Mouse (Mus musculus): Measurements from ENCODE around the gene Papln. TPM values are rescaled to one million over a fixed set of nuclear protein-coding genes. Genes with fewer than 3 reads are reported as not detected.

Gene Papln
- polyA plus RNA-seq (2015; fragmentation: Nextera tagmentation; extraction: Ambion mirVana), result 4.3 and 4.9 TPM in 2 replicates

DNA sequence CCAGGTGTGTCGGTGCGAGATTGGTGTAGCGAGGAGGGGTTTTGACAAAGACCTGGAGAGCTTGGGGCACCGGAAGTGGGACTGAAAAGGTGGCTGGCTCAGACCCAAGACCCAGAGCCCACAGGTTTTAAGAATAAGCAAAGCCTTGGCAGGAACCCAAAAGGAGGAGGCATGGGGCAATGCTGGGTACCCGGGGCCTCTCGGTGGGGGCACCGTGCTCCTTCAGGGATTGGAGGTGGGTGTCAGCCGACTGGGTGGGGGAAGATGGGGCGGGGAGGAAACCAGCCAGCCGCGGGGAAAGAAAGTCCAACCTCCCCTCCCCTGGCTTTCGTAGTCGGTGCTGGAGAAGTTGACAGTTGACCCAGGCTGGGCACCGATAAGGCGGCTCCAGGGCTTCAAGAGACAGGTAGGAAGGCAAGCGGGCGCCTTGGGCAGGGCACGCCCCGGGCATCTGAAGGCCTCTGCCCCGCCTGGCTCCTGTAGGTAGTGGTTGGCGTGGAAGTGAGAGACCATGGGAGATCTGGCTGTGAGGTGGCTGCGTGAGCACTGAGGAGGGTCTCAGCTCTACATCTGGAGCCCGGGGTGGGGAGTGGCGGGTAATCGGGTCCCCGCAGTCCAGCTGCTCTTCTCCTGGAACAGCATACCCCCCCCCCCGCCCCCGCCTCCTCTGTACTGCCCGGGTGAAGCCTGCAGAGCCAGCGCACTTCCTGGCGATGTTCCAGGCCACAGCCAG lies at the start of gene Papln:
Gene Papln (plus strand): TSS at position 324 of the 733 bp plus-strand sequence.
- Histone ChIP-seq H3K4me2 (ENCODE audit: low read depth, low read length) (peak within 1 kb of the TSS; percentile 84), H3K36me3 (ENCODE audit: control insufficient read depth, insufficient read depth, low read length) (no peaks in the 10 kb centered on the region), H3K4me3 (replicated peaks; ENCODE audit: low read length) (peak within 1 kb of the TSS; percentile 48), H3K9me3 (replicated peaks; ENCODE audit: control insufficient read depth, low read length) (no peaks in the 10 kb centered on the region), H3K9ac (ENCODE audit: low read length) (peak within 1 kb of the TSS; percentile 72), H3K27me3 (ENCODE audit: control insufficient read depth, insufficient read depth, low read length) (no peaks in the 10 kb centered on the region), H3K4me1 (ENCODE audit: control insufficient read depth, insufficient read depth, low read length) (peaks cover 26% of the 10 kb centered on the region), H3K27ac (ENCODE audit: low read length) (peak within 1 kb of the TSS; percentile 85)
- 5% methylated on average over 30 of the region's 31 CpGs for WGBS
- ATAC-seq (ENCODE audit: insufficient read depth, low FRiP score), result peak; percentile 57

DNA sequence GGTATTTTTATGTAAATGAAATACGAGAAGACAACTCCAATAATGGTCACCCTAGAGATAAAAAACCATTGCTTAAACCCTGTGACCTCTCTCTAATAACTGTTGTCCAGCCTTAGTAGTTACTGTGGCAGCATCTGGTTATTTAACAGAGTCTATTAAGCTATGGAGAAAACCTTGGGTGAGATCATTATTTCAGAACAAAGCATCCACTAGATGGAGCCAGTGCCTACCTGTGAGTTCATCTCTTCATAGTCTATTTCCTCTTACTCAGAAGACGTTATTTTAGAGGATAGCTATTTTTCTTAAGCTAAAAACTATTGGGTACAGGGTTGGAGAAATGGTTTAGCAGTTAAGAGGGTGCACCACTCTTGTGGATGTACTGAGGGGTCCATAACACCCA lies 49.7 kb upstream of the Papln start:
- H3K4me1 ChIP-seq (ENCODE audit: control insufficient read depth, insufficient read depth, low read length), result no peaks in the 10 kb centered on the region
- no peak overlapping the region for H3K4me3 ChIP-seq (replicated peaks; ENCODE audit: low read length)
- no peak overlapping the region for H3K9ac ChIP-seq (ENCODE audit: low read length)
- H3K27me3 ChIP-seq (ENCODE audit: control insufficient read depth, insufficient read depth, low read length), result no peaks in the 10 kb centered on the region
- WGBS, result 40% methylated on average over 2 of the region's 2 CpGs
- H3K36me3 ChIP-seq (ENCODE audit: control insufficient read depth, insufficient read depth, low read length), result peaks cover 15% of the 10 kb centered on the region; the same call in 1 of the 2 replicates
- no peaks in the 10 kb centered on the region for H3K9me3 ChIP-seq (replicated peaks; ENCODE audit: control insufficient read depth, low read length)
- H3K4me2 ChIP-seq (ENCODE audit: low read depth, low read length), result no peak overlapping the region
- ATAC-seq (ENCODE audit: insufficient read depth, low FRiP score), result no peak
- no peak overlapping the region for H3K27ac ChIP-seq (ENCODE audit: low read length)

DNA sequence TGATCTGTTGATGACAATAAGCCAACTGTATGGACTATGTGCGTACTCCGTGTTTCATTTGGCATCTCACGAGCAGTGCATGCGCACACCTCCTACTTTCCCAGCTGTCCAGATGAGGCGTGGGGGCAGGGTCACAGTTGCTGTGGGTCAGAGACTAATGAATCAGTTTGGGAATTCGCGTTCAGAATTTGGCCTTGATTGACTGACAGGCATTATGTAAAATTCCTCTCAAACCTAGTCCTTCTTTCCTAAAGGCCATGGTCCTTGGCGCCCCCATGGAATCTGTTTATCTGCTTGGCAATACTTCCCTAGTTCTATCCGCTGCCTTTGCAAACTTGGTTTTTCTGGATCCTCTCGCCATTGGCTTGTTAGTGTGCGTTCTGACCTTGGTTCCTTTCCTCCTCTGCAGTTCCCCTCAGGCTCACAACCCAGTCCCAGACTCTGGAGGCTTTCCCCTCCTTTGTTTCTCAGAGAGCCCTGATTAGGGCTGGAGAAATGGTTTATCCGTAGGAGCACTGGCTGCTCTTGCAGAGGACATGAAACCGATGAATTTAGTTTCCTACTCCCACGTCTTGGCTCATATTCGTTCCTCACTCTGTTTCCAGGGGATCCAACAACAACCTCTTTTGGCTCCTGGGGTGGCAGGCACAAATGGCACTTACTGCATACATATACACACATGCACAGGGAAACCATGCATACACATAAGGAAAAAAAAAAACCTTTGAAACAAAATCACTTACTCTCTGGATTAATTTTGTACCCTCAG lies 46.8 kb upstream of the Papln start:
- Histone ChIP-seq H3K27me3 (ENCODE audit: control insufficient read depth, insufficient read depth, low read length) (no peaks in the 10 kb centered on the region), H3K9ac (ENCODE audit: low read length) (no peak overlapping the region), H3K4me2 (ENCODE audit: low read depth, low read length) (no peak overlapping the region), H3K4me3 (replicated peaks; ENCODE audit: low read length) (no peak overlapping the region), H3K36me3 (ENCODE audit: control insufficient read depth, insufficient read depth, low read length) (peaks cover 15% of the 10 kb centered on the region; the same call in 1 of the 2 replicates), H3K27ac (ENCODE audit: low read length) (no peak overlapping the region), H3K4me1 (ENCODE audit: control insufficient read depth, insufficient read depth, low read length) (peaks cover 9% of the 10 kb centered on the region), H3K9me3 (replicated peaks; ENCODE audit: control insufficient read depth, low read length) (no peaks in the 10 kb centered on the region)
- 88% methylated on average over 15 of the region's 15 CpGs for WGBS
- ATAC-seq (ENCODE audit: insufficient read depth, low FRiP score), result no peak

DNA sequence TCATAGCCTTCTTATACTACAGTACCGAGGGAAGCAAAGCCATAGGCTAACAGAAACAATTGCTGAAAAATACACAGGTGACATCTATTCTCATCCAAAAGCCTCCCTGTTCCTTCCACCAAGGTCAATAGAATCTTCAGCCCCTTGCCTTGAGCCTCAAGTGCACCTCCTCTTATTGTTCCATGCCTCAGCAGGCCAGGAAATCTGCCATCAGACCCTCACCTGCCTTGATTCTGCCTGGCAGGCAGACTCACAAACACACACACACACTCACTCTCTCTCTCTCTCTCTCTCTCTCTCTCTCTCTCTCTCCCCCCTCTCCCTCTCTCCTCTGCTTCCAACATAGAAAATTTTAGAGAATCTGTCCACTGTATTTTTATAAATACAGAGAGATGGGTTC lies 44.0 kb upstream of the Papln start:
- WGBS, result 95% methylated on average over 1 of the region's 1 CpGs
- H3K4me2 ChIP-seq (ENCODE audit: low read depth, low read length), result no peak overlapping the region
- no peak overlapping the region for H3K27ac ChIP-seq (ENCODE audit: low read length)
- peaks cover 9% of the 10 kb centered on the region for H3K4me1 ChIP-seq (ENCODE audit: control insufficient read depth, insufficient read depth, low read length)
- no peaks in the 10 kb centered on the region for H3K9me3 ChIP-seq (replicated peaks; ENCODE audit: control insufficient read depth, low read length)
- no peak for ATAC-seq (ENCODE audit: insufficient read depth, low FRiP score)
- H3K9ac ChIP-seq (ENCODE audit: low read length), result no peak overlapping the region
- peaks cover 20% of the 10 kb centered on the region for H3K36me3 ChIP-seq (ENCODE audit: control insufficient read depth, insufficient read depth, low read length)
- no peak overlapping the region for H3K4me3 ChIP-seq (replicated peaks; ENCODE audit: low read length)
- H3K27me3 ChIP-seq (ENCODE audit: control insufficient read depth, insufficient read depth, low read length), result no peaks in the 10 kb centered on the region

DNA sequence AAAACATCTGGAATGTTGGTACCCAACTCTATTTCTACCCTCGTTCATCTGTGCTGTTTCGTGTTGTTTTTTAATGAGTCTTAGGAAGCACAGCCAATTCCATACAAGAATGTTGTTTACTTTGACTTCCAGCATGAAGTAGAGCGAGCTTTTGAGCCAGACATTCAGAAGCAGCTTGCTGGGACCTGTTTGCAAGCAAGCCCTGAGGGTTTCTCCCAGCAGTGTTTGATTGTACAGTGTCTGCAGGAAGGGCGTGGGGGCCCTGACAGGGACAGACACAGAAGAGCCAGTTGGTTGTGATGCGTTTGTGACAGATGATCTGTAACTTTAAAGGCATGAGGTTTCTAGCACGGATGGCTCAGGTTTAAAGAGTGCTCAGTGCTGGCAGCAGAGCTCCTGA lies 42.2 kb upstream of the Papln start:
- no peak overlapping the region for H3K9ac ChIP-seq (ENCODE audit: low read length)
- H3K4me3 ChIP-seq (replicated peaks; ENCODE audit: low read length), result no peak overlapping the region
- H3K27me3 ChIP-seq (ENCODE audit: control insufficient read depth, insufficient read depth, low read length), result no peaks in the 10 kb centered on the region
- H3K4me2 ChIP-seq (ENCODE audit: low read depth, low read length), result no peak overlapping the region; the same call in 1 of the 2 replicates
- H3K27ac ChIP-seq (ENCODE audit: low read length), result peak overlapping the region; percentile 85
- ATAC-seq (ENCODE audit: insufficient read depth, low FRiP score), result peak; percentile 47; the same call in 1 of the 2 replicates
- no peaks in the 10 kb centered on the region for H3K9me3 ChIP-seq (replicated peaks; ENCODE audit: control insufficient read depth, low read length)
- 41% methylated on average over 6 of the region's 6 CpGs for WGBS
- peaks cover 9% of the 10 kb centered on the region for H3K36me3 ChIP-seq (ENCODE audit: control insufficient read depth, insufficient read depth, low read length)
- H3K4me1 ChIP-seq (ENCODE audit: control insufficient read depth, insufficient read depth, low read length), result peaks cover 9% of the 10 kb centered on the region

DNA sequence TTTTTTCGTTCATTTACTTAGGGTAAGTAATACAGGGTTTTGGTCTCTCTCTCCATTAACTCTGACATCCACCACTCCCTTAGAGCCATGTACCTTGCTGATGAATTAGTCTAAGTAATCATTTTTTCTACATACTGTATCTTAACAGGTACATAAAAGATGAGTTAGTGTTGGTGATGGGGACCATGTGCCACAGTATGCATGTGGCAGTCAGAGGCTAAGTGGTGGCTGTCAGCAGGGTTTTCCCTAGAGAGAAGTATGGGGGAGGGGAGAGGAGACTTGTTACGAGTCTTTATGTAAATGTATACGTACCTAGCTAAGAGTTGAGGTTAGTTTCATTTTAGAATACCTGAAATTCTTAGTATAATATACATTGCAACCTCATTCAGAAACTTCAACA lies 40.4 kb upstream of the Papln start:
- ATAC-seq (ENCODE audit: insufficient read depth, low FRiP score), result no peak
- 81% methylated on average over 3 of the region's 3 CpGs for WGBS
- peaks cover 6% of the 10 kb centered on the region; the same call in 1 of the 2 replicates for H3K36me3 ChIP-seq (ENCODE audit: control insufficient read depth, insufficient read depth, low read length)

DNA sequence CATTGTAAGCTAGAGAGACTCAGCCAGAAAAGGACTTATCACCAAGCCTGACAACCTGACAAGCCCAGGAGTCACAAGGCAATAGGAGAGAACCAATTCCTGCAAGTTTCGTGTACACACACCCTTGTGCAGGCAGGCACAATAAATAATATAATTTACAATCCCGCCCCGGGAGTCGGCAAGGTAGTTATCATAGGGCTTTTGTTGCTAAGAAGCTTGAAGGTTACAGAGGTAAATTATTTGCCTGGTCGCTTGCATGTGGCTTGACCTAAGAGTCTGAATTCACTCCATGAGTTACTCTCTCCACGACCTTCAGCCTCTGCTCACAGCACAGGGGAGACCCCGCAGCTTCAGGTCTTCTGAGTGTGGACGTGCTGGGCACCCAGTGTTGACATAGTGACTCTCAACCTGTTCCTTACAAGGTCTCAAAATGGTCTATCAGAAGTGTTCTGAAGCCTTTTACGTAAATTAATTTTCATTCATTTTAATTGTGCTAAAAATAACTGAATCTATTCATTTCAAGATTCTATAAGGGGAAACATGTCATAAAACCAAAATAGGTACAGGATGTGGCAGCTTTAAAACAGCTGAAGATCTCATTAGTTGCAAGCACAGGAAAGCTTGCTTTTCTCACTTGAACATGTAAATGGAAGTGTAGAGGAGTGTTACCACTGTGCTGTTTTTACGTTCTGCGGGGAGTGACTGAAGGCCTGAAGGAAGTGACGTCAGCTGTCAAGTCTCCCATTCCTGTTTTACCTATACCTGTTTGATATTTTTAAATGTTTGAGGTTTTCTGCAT lies 36.7 kb upstream of the Papln start:
- H3K27ac ChIP-seq (ENCODE audit: low read length), result no peak overlapping the region
- no peak overlapping the region for H3K4me3 ChIP-seq (replicated peaks; ENCODE audit: low read length)
- 63% methylated on average over 12 of the region's 12 CpGs for WGBS
- no peaks in the 10 kb centered on the region for H3K4me1 ChIP-seq (ENCODE audit: control insufficient read depth, insufficient read depth, low read length)
- no peaks in the 10 kb centered on the region for H3K27me3 ChIP-seq (ENCODE audit: control insufficient read depth, insufficient read depth, low read length)
- peaks cover 15% of the 10 kb centered on the region for H3K36me3 ChIP-seq (ENCODE audit: control insufficient read depth, insufficient read depth, low read length)
- ATAC-seq (ENCODE audit: insufficient read depth, low FRiP score), result peak; percentile 56; the same call in 1 of the 2 replicates
- no peak overlapping the region for H3K9ac ChIP-seq (ENCODE audit: low read length)
- no peak overlapping the region for H3K4me2 ChIP-seq (ENCODE audit: low read depth, low read length)
- H3K9me3 ChIP-seq (replicated peaks; ENCODE audit: control insufficient read depth, low read length), result no peaks in the 10 kb centered on the region

More for the DNA sequence above, 40.4 kb upstream of the Papln start:
- Histone ChIP-seq H3K27ac (ENCODE audit: low read length) (no peak overlapping the region), H3K27me3 (ENCODE audit: control insufficient read depth, insufficient read depth, low read length) (no peaks in the 10 kb centered on the region), H3K9ac (ENCODE audit: low read length) (no peak overlapping the region), H3K4me2 (ENCODE audit: low read depth, low read length) (no peak overlapping the region), H3K4me3 (replicated peaks; ENCODE audit: low read length) (no peak overlapping the region), H3K4me1 (ENCODE audit: control insufficient read depth, insufficient read depth, low read length) (peaks cover 9% of the 10 kb centered on the region), H3K9me3 (replicated peaks; ENCODE audit: control insufficient read depth, low read length) (no peaks in the 10 kb centered on the region)

DNA sequence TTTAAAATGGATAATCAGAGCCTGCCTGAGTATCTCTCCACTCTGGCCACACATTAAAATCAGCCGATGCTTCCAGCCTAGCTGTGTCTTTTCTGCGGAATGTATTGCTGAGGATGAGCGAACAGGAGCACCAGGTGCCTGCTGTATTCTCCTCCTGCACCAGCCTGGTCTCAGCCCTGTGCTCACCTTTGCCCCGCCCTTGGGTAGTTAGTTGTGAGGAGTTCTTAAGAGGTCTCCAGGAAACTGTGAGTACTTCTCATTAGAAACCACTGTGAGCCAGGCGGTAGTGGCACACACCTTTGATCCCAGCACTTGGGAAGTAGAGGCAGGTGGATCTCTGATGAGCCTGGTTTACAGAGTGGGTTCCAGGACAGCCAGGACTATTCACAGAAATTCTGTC lies 31.2 kb upstream of the Papln start:
- 94% methylated on average over 5 of the region's 5 CpGs for WGBS
- no peak for ATAC-seq (ENCODE audit: insufficient read depth, low FRiP score)

More for the DNA sequence above, 31.2 kb upstream of the Papln start:
- Histone ChIP-seq H3K27ac (ENCODE audit: low read length) (no peak overlapping the region), H3K4me3 (replicated peaks; ENCODE audit: low read length) (no peak overlapping the region), H3K9me3 (replicated peaks; ENCODE audit: control insufficient read depth, low read length) (no peaks in the 10 kb centered on the region), H3K4me1 (ENCODE audit: control insufficient read depth, insufficient read depth, low read length) (no peaks in the 10 kb centered on the region), H3K9ac (ENCODE audit: low read length) (no peak overlapping the region), H3K4me2 (ENCODE audit: low read depth, low read length) (no peak overlapping the region), H3K27me3 (ENCODE audit: control insufficient read depth, insufficient read depth, low read length) (no peaks in the 10 kb centered on the region), H3K36me3 (ENCODE audit: control insufficient read depth, insufficient read depth, low read length) (peaks cover 21% of the 10 kb centered on the region)

Measured in stomach, embryonic 16.5 days (tissue).